Mouse (Mus musculus) limb, embryonic 14.5 days (tissue): ENCODE results near the gene Slc12a9. TPM values are rescaled to one million over a fixed set of nuclear protein-coding genes. Genes with fewer than 3 reads are reported as not detected.

ENCODE experiments used
- ATAC-seq: fragments of 200-750 bp; cut with Nextera tagmentation; 2 replicates; pipeline ENCODE4 v1.8.0; 2017; ENCODE audit warnings: low read depth, moderate number of reproducible peaks, moderate TSS enrichment; ENCODE audit not compliant: low FRiP score
- DNase-seq: peaks from one replicate; pipeline ENCODE4 v3.0.0-alpha.2; 2015; ENCODE audit warnings: low spot score
- H3K27ac ChIP-seq: fragments of 300-500 bp; sonication (generic); replicated peaks from 2 replicates; pipeline ENCODE4 v1.5.1; 2014; ENCODE audit warnings: low read depth, mild to moderate bottlenecking, low read length, moderate library complexity, mixed read lengths
- H3K27me3 ChIP-seq: fragments of 300-500 bp; sonication (generic); 2 replicates; pipeline ENCODE4 v1.6.1; 2014; ENCODE audit warnings: low read length, mixed read lengths; ENCODE audit not compliant: control insufficient read depth, insufficient read depth
- H3K36me3 ChIP-seq: fragments of 300-500 bp; sonication (generic); 2 replicates; pipeline ENCODE4 v1.6.1; 2014; ENCODE audit warnings: mild to moderate bottlenecking, low read length, moderate library complexity, mixed read lengths; ENCODE audit not compliant: control insufficient read depth, insufficient read depth
- H3K4me1 ChIP-seq: fragments of 300-500 bp; sonication (generic); 2 replicates; pipeline ENCODE4 v1.6.1; 2014; ENCODE audit warnings: antibody characterized with exemption, low read length, mixed read lengths; ENCODE audit not compliant: control insufficient read depth, insufficient read depth
- H3K4me2 ChIP-seq: fragments of 300-500 bp; sonication (generic); replicated peaks from 2 replicates; pipeline ENCODE4 v1.6.1; 2014; ENCODE audit warnings: low read depth, mild to moderate bottlenecking, low read length, moderate library complexity; ENCODE audit not compliant: severe bottlenecking
- H3K4me3 ChIP-seq: fragments of 300-500 bp; sonication (generic); replicated peaks from 2 replicates; pipeline ENCODE4 v1.5.1; 2014; ENCODE audit warnings: low read length
- H3K9ac ChIP-seq: fragments of 300-500 bp; sonication (generic); 2 replicates; pipeline ENCODE4 v1.6.1; 2014; ENCODE audit warnings: mild to moderate bottlenecking, low read depth, low read length, moderate library complexity; ENCODE audit not compliant: severe bottlenecking
- H3K9me3 ChIP-seq: fragments of 300-500 bp; sonication (generic); 2 replicates; pipeline ENCODE4 v1.6.1; 2016; ENCODE audit warnings: low read length; ENCODE audit not compliant: control insufficient read depth
- POLR2A ChIP-seq: fragments of 200-500 bp; IDR thresholded peaks from 2 replicates; pipeline ENCODE4 v1.8.0; 2012; ENCODE audit warnings: inconsistent platforms, mild to moderate bottlenecking, moderate library complexity, borderline replicate concordance; ENCODE audit not compliant: insufficient read depth, insufficient read length; ENCODE audit errors: extremely low read depth
- whole genome bisulfite sequencing: fragments of 180-500 bp; shearing (Covaris S2); extraction: QIAGEN DNeasy Blood & Tissue Kit; methylation state at CpG from one replicate; pipeline ENCODE4 v1.1.7; 2014; 5-methylcytosine and 5-hydroxymethylcytosine counted together
- polyA plus RNA-seq, 2 experiments: library from polyadenylated mRNA; depleted of rRNA in 1 of 2; stranded (reverse) in 1 of 2; unstranded in 1 of 2; fragments of >200 nt; fragmentation: Nextera tagmentation in 1 of 2; extraction: Ambion mirVana in 1 of 2; gene quantifications; 2 replicates each; pipeline versions ENCODE4 v1.2.1 to v1.2.3; 2012 to 2014

The Slc12a9 gene
- polyA plus RNA-seq, 2 experiments, result 8.0 to 20.2 TPM

- Histone ChIP-seq H3K9ac (no peak overlapping the region), H3K4me1 (peaks cover 34% of the 10 kb centered on the region), H3K4me2 (no peak overlapping the region), H3K36me3 (peaks cover 15% of the 10 kb centered on the region), H3K27me3 (peaks cover 52% of the 10 kb centered on the region), H3K27ac (no peak overlapping the region), H3K9me3 (no peaks in the 10 kb centered on the region), H3K4me3 (no peak overlapping the region)
- DNase-seq (no peak), ATAC-seq (no peak)
- 78% methylated on average over 15 of the region's 15 CpGs for WGBS
- TF ChIP-seq POLR2A, result no peak
These were observed 41.9 kb downstream of the Slc12a9 start for GRCm38 (mm10) chr5:137291381-137291926.

- no peak for TF ChIP-seq POLR2A
- no peak overlapping the region for H3K27ac ChIP-seq
- no peak overlapping the region for H3K4me3 ChIP-seq
- no peaks in the 10 kb centered on the region for H3K9me3 ChIP-seq
- no peak overlapping the region for H3K4me2 ChIP-seq
- WGBS, result 31% methylated on average over 11 of the region's 15 CpGs
- ATAC-seq (no peak), DNase-seq (no peak)
- H3K4me1 ChIP-seq, result peaks cover 34% of the 10 kb centered on the region
- H3K27me3 ChIP-seq, result peaks cover 58% of the 10 kb centered on the region
- H3K9ac ChIP-seq, result no peak overlapping the region
- peaks cover 7% of the 10 kb centered on the region for H3K36me3 ChIP-seq
These were observed 42.7 kb downstream of the Slc12a9 start for GRCm38 (mm10) chr5:137290677-137291076.

GRCm38 (mm10) chr5:137289591-137290365, 43.6 kb downstream of the Slc12a9 start:
- no peak for ATAC-seq

GRCm38 (mm10) chr5:137288999-137289470, 44.4 kb downstream of the Slc12a9 start:
- Histone ChIP-seq H3K27ac (no peak overlapping the region), H3K9me3 (no peaks in the 10 kb centered on the region), H3K4me2 (peak overlapping the region; percentile 82), H3K27me3 (peaks cover 58% of the 10 kb centered on the region), H3K9ac (peak overlapping the region; percentile 13; the same call in 1 of the 2 replicates), H3K36me3 (no peaks in the 10 kb centered on the region), H3K4me1 (peaks cover 25% of the 10 kb centered on the region), H3K4me3 (peak overlapping the region; percentile 42)
- WGBS, result 2% methylated on average over 20 of the region's 25 CpGs
- peak; percentile 7; the same call in 1 of the 2 replicates for ATAC-seq
- DNase-seq, result peak; percentile 44
- TF ChIP-seq POLR2A, result no peak

More at GRCm38 (mm10) chr5:137289591-137290365, 43.6 kb downstream of the Slc12a9 start:
- H3K4me3 ChIP-seq, result no peak overlapping the region
- H3K4me2 ChIP-seq, result no peak overlapping the region
- H3K27me3 ChIP-seq, result peaks cover 58% of the 10 kb centered on the region
- H3K4me1 ChIP-seq, result peaks cover 26% of the 10 kb centered on the region
- 52% methylated on average over 12 of the region's 13 CpGs for WGBS
- no peaks in the 10 kb centered on the region for H3K9me3 ChIP-seq
- H3K27ac ChIP-seq, result no peak overlapping the region
- H3K36me3 ChIP-seq, result no peaks in the 10 kb centered on the region
- no peak overlapping the region for H3K9ac ChIP-seq
- no peak for TF ChIP-seq POLR2A
- DNase-seq, result no peak

GRCm38 (mm10) chr5:137287953-137288743, 45.2 kb downstream of the Slc12a9 start:
- Histone ChIP-seq H3K9ac (peak overlapping the region; percentile 45), H3K27me3 (peaks cover 58% of the 10 kb centered on the region), H3K4me1 (peaks cover 22% of the 10 kb centered on the region), H3K36me3 (no peaks in the 10 kb centered on the region), H3K4me3 (peak overlapping the region; percentile 42), H3K27ac (no peak overlapping the region), H3K4me2 (peak overlapping the region; percentile 82), H3K9me3 (no peaks in the 10 kb centered on the region)
- no peak for DNase-seq
- no peak for TF ChIP-seq POLR2A
- ATAC-seq, result no peak
- under 1% methylated on average over 38 of the region's 65 CpGs for WGBS
